Mouse (Mus musculus) hematopoietic multipotent progenitor cell, adult 10-12 weeks (in vitro differentiated cells): Measurements from ENCODE around the gene Phldb1. TPM values are rescaled to one million over a fixed set of nuclear protein-coding genes. Genes with fewer than 3 reads are reported as not detected.

Source experiments
- polyA plus RNA-seq: library from polyadenylated mRNA; stranded (reverse); fragments of >175 nt; gene quantifications from 2 replicates; pipeline ENCODE4 v1.2.3, GENCODE M21; 2012; ENCODE audit warnings: low replicate concordance

Phldb1 gene
- polyA plus RNA-seq = 7.5 and 13.3 TPM in 2 replicates

GRCm38 (mm10) chr9:44734524-44735494 is at the start of gene Phldb1:
Phldb1 (minus strand) TSS chr9:44735198.

GRCm38 (mm10) chr9:44767101-44768028 is 32.4 kb upstream of the Phldb1 start, which contains the start of the genes Arcn1 and Ift46:
Arcn1 (minus strand) TSS chr9:44767845.
Ift46 (plus strand) TSS chr9:44767908.

GRCm38 (mm10) chr9:44673005-44673404 is 62.0 kb downstream of the Phldb1 start, which contains the start of gene Treh:
Treh (plus strand) TSS chr9:44673233.

Other genes starting within 250 kb of the Phldb1 start
- gene Cxcr5, start 173.3 kb downstream of the Phldb1 start, polyA plus RNA-seq = 27.2 and 68.3 TPM in 2 replicates
- 68.7 and 147 TPM in 2 replicates for gene Ddx6, start 130.3 kb downstream of the Phldb1 start, polyA plus RNA-seq
- not detected in 2 replicates for gene Treh, start 62.0 kb downstream of the Phldb1 start, polyA plus RNA-seq
- gene Arcn1, start 32.6 kb upstream of the Phldb1 start, polyA plus RNA-seq = 12.1 and 14.0 TPM in 2 replicates
- gene Ift46, start 32.7 kb upstream of the Phldb1 start, polyA plus RNA-seq = 4.1 and 4.6 TPM in 2 replicates
- 0.31 TPM in 1 of 2 replicates, not detected in the other for gene Tmem25, start 64.1 kb upstream of the Phldb1 start, polyA plus RNA-seq
- 0.58 and 0.75 TPM in 2 replicates for gene Ttc36, start 67.9 kb upstream of the Phldb1 start, polyA plus RNA-seq
- gene Kmt2a, start 146.1 kb upstream of the Phldb1 start, polyA plus RNA-seq = 36.9 and 80.5 TPM in 2 replicates
- gene Atp5l, start 185.5 kb upstream of the Phldb1 start, polyA plus RNA-seq = 46.5 and 90.7 TPM in 2 replicates
- 4.8 TPM in 2 replicates for gene Ube4a, start 230.4 kb upstream of the Phldb1 start, polyA plus RNA-seq
- 12.9 and 22.2 TPM in 2 replicates for gene Cd3g, start 245.2 kb upstream of the Phldb1 start, polyA plus RNA-seq
- 2.7 and 3.6 TPM in 2 replicates for gene Cd3d, start 246.6 kb upstream of the Phldb1 start, polyA plus RNA-seq